Mouse (Mus musculus): ENCODE data around the gene Adamts18.
"Not testable (repeated sequence)": the region's sequence is repeated elsewhere in the genome, so short reads cannot be mapped to it uniquely, and the experiment has no call there.

Gene Adamts18

GRCm38 (mm10) chr8:113837570-113837915, 11.0 kb downstream of the Adamts18 start:
- no peak for DNase-seq

GRCm38 (mm10) chr8:113836892-113837569, 11.5 kb downstream of the Adamts18 start:
- peak; percentile 3 for DNase-seq

GRCm38 (mm10) chr8:113833644-113834043, 14.9 kb downstream of the Adamts18 start:
- DNase-seq = no peak

- no peak for DNase-seq
Measured at GRCm38 (mm10) chr8:113827270-113827669, 21.3 kb downstream of the Adamts18 start.

GRCm38 (mm10) chr8:113820983-113821587, 27.5 kb downstream of the Adamts18 start:
- no peak for DNase-seq

- no peak for DNase-seq
Measured at GRCm38 (mm10) chr8:113813966-113814365, 34.6 kb downstream of the Adamts18 start.

- no peak for DNase-seq
Measured at GRCm38 (mm10) chr8:113811521-113811920, 37.0 kb downstream of the Adamts18 start.

- DNase-seq = no peak
Measured at GRCm38 (mm10) chr8:113809929-113810328, 38.6 kb downstream of the Adamts18 start.

- no peak for DNase-seq
Measured at GRCm38 (mm10) chr8:113803830-113804611, 44.5 kb downstream of the Adamts18 start.

- no peak for DNase-seq
Measured at GRCm38 (mm10) chr8:113801551-113801950, 47.0 kb downstream of the Adamts18 start.

GRCm38 (mm10) chr8:113800556-113800955, 48.0 kb downstream of the Adamts18 start:
- not testable (repeated sequence) for DNase-seq

- no peak for DNase-seq
Measured at GRCm38 (mm10) chr8:113799550-113799949, 49.0 kb downstream of the Adamts18 start.

- DNase-seq = peak; percentile 25
Measured at GRCm38 (mm10) chr8:113791856-113792255, 56.7 kb downstream of the Adamts18 start.

- DNase-seq = no peak
Measured at GRCm38 (mm10) chr8:113791061-113791460, 57.5 kb downstream of the Adamts18 start.

- DNase-seq = no peak
Measured at GRCm38 (mm10) chr8:113783711-113784110, 64.8 kb downstream of the Adamts18 start.

GRCm38 (mm10) chr8:113781554-113781953, 67.0 kb downstream of the Adamts18 start:
- no peak for DNase-seq

- no peak for DNase-seq
Measured at GRCm38 (mm10) chr8:113775361-113775760, 73.2 kb downstream of the Adamts18 start.

GRCm38 (mm10) chr8:113768861-113769410, 79.6 kb downstream of the Adamts18 start:
- DNase-seq = no peak

- DNase-seq = no peak
Measured at GRCm38 (mm10) chr8:113765121-113765520, 83.4 kb downstream of the Adamts18 start.

- no peak for DNase-seq
Measured at GRCm38 (mm10) chr8:113763592-113764355, 84.8 kb downstream of the Adamts18 start.

GRCm38 (mm10) chr8:113762101-113762500, 86.4 kb downstream of the Adamts18 start:
- DNase-seq = no peak

GRCm38 (mm10) chr8:113755866-113756265, 92.7 kb downstream of the Adamts18 start:
- no peak for DNase-seq

- no peak for DNase-seq
Measured at GRCm38 (mm10) chr8:113753153-113753552, 95.4 kb downstream of the Adamts18 start.

Measured in lung, postnatal 14 days (tissue).